Mouse (Mus musculus) G1E (cell line): ENCODE results near the gene Pla2g6.

Experiments used
- CTCF ChIP-seq: IDR thresholded peaks from 2 replicates; pipeline ENCODE4 v1.5.1; 2012; ENCODE audit warnings: low read depth, low read length, inconsistent platforms, mixed read lengths
- GATA1 ChIP-seq: IDR thresholded peaks from 2 replicates; pipeline ENCODE4 v1.6.1; 2012; ENCODE audit warnings: borderline replicate concordance, low read length, inconsistent platforms, mixed read lengths
- GATA2 ChIP-seq: IDR thresholded peaks from 2 replicates; pipeline ENCODE4 v1.6.1; 2012; ENCODE audit warnings: low read depth, low read length, inconsistent platforms, borderline replicate concordance
- TAL1 ChIP-seq: conservative IDR thresholded peaks from 2 replicates; pipeline ENCODE4 v1.6.1; 2012; ENCODE audit warnings: low read depth, low read length, inconsistent platforms, mixed read lengths

DNA sequence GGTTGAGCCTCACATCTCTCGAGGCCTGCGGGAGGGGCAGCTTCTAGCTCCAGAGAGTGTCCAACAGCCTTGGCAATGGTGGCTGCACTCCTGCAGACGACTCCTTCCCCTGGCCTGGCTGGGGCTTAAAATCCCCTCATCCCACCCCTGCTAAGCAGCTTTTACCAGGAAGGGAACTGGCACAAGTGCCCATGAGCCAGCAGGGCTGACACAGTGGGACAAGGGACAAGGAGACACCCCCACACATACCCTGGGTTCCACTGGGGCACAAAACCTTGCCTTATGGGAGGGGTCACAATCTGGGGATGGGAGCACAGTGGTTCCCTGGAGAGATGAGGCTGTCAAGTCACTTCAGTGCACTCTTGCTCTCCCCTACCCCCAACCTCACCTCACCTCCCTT is 73.5 kb downstream of the Pla2g6 start, which contains the start of gene Slc16a8:
- TF ChIP-seq CTCF, result no peak
- TF ChIP-seq GATA2, result no peak
- TF ChIP-seq GATA1, result no peak
- TF ChIP-seq TAL1, result no peak
